Mouse (Mus musculus): ENCODE results near the gene Atp2c2. TPM values are rescaled to one million over a fixed set of nuclear protein-coding genes. Genes with fewer than 3 reads are reported as not detected.
A peak's percentile ranks its signal among the peaks of the same experiment; 100 is the strongest.

The Atp2c2 gene
- polyA plus RNA-seq, 1 experiment from 2014 or later, result 0.05 TPM

- Histone ChIP-seq H3K4me2 (ENCODE audit: low read length) (no peak overlapping the region), H3K4me1 (ENCODE audit: control insufficient read depth, insufficient read depth, low read length) (no peaks in the 10 kb centered on the region), H3K27me3 (replicated peaks; ENCODE audit: control insufficient read depth, insufficient read depth, low read length) (no peaks in the 10 kb centered on the region), H3K9me3 (replicated peaks; ENCODE audit: control insufficient read depth, low read length) (no peaks in the 10 kb centered on the region), H3K36me3 (ENCODE audit: control insufficient read depth, insufficient read depth, low read length) (peaks cover 54% of the 10 kb centered on the region), H3K4me3 (ENCODE audit: low read depth, low read length) (no peak overlapping the region), H3K27ac (ENCODE audit: low read depth, low read length) (no peak overlapping the region), H3K9ac (ENCODE audit: low read length) (no peak overlapping the region)
- no peak for DNase-seq (ENCODE audit: low spot score)
- 87% methylated on average over 22 of the region's 22 CpGs for WGBS
- no peak for ATAC-seq
These were observed 66.1 kb downstream of the Atp2c2 start for GRCm38 (mm10) chr8:119765761-119766444.

- H3K4me2 ChIP-seq (ENCODE audit: low read length), result no peak overlapping the region
These were observed 76.9 kb downstream of the Atp2c2 start for GRCm38 (mm10) chr8:119776668-119777245.

GRCm38 (mm10) chr8:119777765-119778164 lies 78.0 kb downstream of the Atp2c2 start:
- H3K4me3 ChIP-seq (ENCODE audit: low read depth, low read length), result peak overlapping the region; percentile 60

More at GRCm38 (mm10) chr8:119776668-119777245, 76.9 kb downstream of the Atp2c2 start:
- Histone ChIP-seq H3K9ac (ENCODE audit: low read length) (no peak overlapping the region), H3K4me1 (ENCODE audit: control insufficient read depth, insufficient read depth, low read length) (peaks cover 7% of the 10 kb centered on the region), H3K27ac (ENCODE audit: low read depth, low read length) (no peak overlapping the region), H3K9me3 (replicated peaks; ENCODE audit: control insufficient read depth, low read length) (no peaks in the 10 kb centered on the region), H3K36me3 (ENCODE audit: control insufficient read depth, insufficient read depth, low read length) (peaks cover 4% of the 10 kb centered on the region; the same call in 1 of the 2 replicates), H3K4me3 (ENCODE audit: low read depth, low read length) (no peak overlapping the region), H3K27me3 (replicated peaks; ENCODE audit: control insufficient read depth, insufficient read depth, low read length) (no peaks in the 10 kb centered on the region)
- WGBS, result 90% methylated on average over 7 of the region's 7 CpGs
- ATAC-seq (no peak), DNase-seq (ENCODE audit: low spot score) (no peak)

GRCm38 (mm10) chr8:119778263-119778662 lies 78.5 kb downstream of the Atp2c2 start, which contains the start of gene Tldc1:
TSS of gene Tldc1 (minus strand) at chr8:119778416.
- peak within 1 kb of the TSS; percentile 60 for H3K4me3 ChIP-seq (ENCODE audit: low read depth, low read length)
- peaks cover 7% of the 10 kb centered on the region for H3K4me1 ChIP-seq (ENCODE audit: control insufficient read depth, insufficient read depth, low read length)
- peak within 1 kb of the TSS; percentile 82 for H3K27ac ChIP-seq (ENCODE audit: low read depth, low read length)
- H3K27me3 ChIP-seq (replicated peaks; ENCODE audit: control insufficient read depth, insufficient read depth, low read length), result no peaks in the 10 kb centered on the region
- H3K4me2 ChIP-seq (ENCODE audit: low read length), result peak within 1 kb of the TSS; percentile 87
- peak within 1 kb of the TSS; percentile 69 for H3K9ac ChIP-seq (ENCODE audit: low read length)
- DNase-seq (ENCODE audit: low spot score) (peak; percentile 99), ATAC-seq (peak; percentile 98)
- under 1% methylated on average over 18 of the region's 18 CpGs for whole genome bisulfite sequencing
- H3K36me3 ChIP-seq (ENCODE audit: control insufficient read depth, insufficient read depth, low read length), result no peaks in the 10 kb centered on the region
- H3K9me3 ChIP-seq (replicated peaks; ENCODE audit: control insufficient read depth, low read length), result no peaks in the 10 kb centered on the region

More at GRCm38 (mm10) chr8:119777765-119778164, 78.0 kb downstream of the Atp2c2 start:
- H3K36me3 ChIP-seq (ENCODE audit: control insufficient read depth, insufficient read depth, low read length), result no peaks in the 10 kb centered on the region
- H3K4me2 ChIP-seq (ENCODE audit: low read length), result peak overlapping the region; percentile 87
- DNase-seq (ENCODE audit: low spot score) (no peak), ATAC-seq (no peak; the same call in 1 of the 2 replicates)
- no peaks in the 10 kb centered on the region for H3K27me3 ChIP-seq (replicated peaks; ENCODE audit: control insufficient read depth, insufficient read depth, low read length)
- H3K4me1 ChIP-seq (ENCODE audit: control insufficient read depth, insufficient read depth, low read length), result peaks cover 7% of the 10 kb centered on the region
- H3K27ac ChIP-seq (ENCODE audit: low read depth, low read length), result peak overlapping the region; percentile 82
- peak overlapping the region; percentile 69 for H3K9ac ChIP-seq (ENCODE audit: low read length)
- no peaks in the 10 kb centered on the region for H3K9me3 ChIP-seq (replicated peaks; ENCODE audit: control insufficient read depth, low read length)
- 24% methylated on average over 7 of the region's 7 CpGs for WGBS

GRCm38 (mm10) chr8:119779013-119779737 lies 79.4 kb downstream of the Atp2c2 start:
- Histone ChIP-seq H3K4me3 (ENCODE audit: low read depth, low read length) (peak overlapping the region; percentile 60; the same call in 1 of the 2 replicates), H3K4me1 (ENCODE audit: control insufficient read depth, insufficient read depth, low read length) (peaks cover 7% of the 10 kb centered on the region), H3K27me3 (replicated peaks; ENCODE audit: control insufficient read depth, insufficient read depth, low read length) (no peaks in the 10 kb centered on the region), H3K9me3 (replicated peaks; ENCODE audit: control insufficient read depth, low read length) (no peaks in the 10 kb centered on the region), H3K4me2 (ENCODE audit: low read length) (peak overlapping the region; percentile 87), H3K9ac (ENCODE audit: low read length) (no peak overlapping the region), H3K36me3 (ENCODE audit: control insufficient read depth, insufficient read depth, low read length) (no peaks in the 10 kb centered on the region), H3K27ac (ENCODE audit: low read depth, low read length) (peak overlapping the region; percentile 77; the same call in 1 of the 2 replicates)
- DNase-seq (ENCODE audit: low spot score) (peak; percentile 91), ATAC-seq (peak; percentile 13; the same call in 1 of the 2 replicates)
- 26% methylated on average over 14 of the region's 14 CpGs for WGBS

- Histone ChIP-seq H3K4me3 (ENCODE audit: low read depth, low read length) (no peak overlapping the region), H3K9me3 (replicated peaks; ENCODE audit: control insufficient read depth, low read length) (no peaks in the 10 kb centered on the region), H3K27ac (ENCODE audit: low read depth, low read length) (no peak overlapping the region), H3K4me2 (ENCODE audit: low read length) (no peak overlapping the region), H3K9ac (ENCODE audit: low read length) (no peak overlapping the region), H3K27me3 (replicated peaks; ENCODE audit: control insufficient read depth, insufficient read depth, low read length) (no peaks in the 10 kb centered on the region), H3K4me1 (ENCODE audit: control insufficient read depth, insufficient read depth, low read length) (peaks cover 7% of the 10 kb centered on the region), H3K36me3 (ENCODE audit: control insufficient read depth, insufficient read depth, low read length) (no peaks in the 10 kb centered on the region)
- DNase-seq (ENCODE audit: low spot score) (no peak), ATAC-seq (no peak)
- WGBS, result 75% methylated on average over 9 of the region's 9 CpGs
These were observed 80.7 kb downstream of the Atp2c2 start for GRCm38 (mm10) chr8:119780402-119781049.

- WGBS, result 73% methylated on average over 4 of the region's 4 CpGs
- Histone ChIP-seq H3K9me3 (replicated peaks; ENCODE audit: control insufficient read depth, low read length) (no peaks in the 10 kb centered on the region), H3K4me2 (ENCODE audit: low read length) (no peak overlapping the region), H3K9ac (ENCODE audit: low read length) (no peak overlapping the region), H3K4me1 (ENCODE audit: control insufficient read depth, insufficient read depth, low read length) (peaks cover 13% of the 10 kb centered on the region), H3K27me3 (replicated peaks; ENCODE audit: control insufficient read depth, insufficient read depth, low read length) (no peaks in the 10 kb centered on the region), H3K27ac (ENCODE audit: low read depth, low read length) (no peak overlapping the region), H3K36me3 (ENCODE audit: control insufficient read depth, insufficient read depth, low read length) (no peaks in the 10 kb centered on the region), H3K4me3 (ENCODE audit: low read depth, low read length) (no peak overlapping the region)
- no peak for DNase-seq (ENCODE audit: low spot score)
- no peak for ATAC-seq
These were observed 81.5 kb downstream of the Atp2c2 start for GRCm38 (mm10) chr8:119781086-119781840.

GRCm38 (mm10) chr8:119782715-119783114 lies 82.9 kb downstream of the Atp2c2 start:
- Histone ChIP-seq H3K4me3 (ENCODE audit: low read depth, low read length) (no peak overlapping the region), H3K4me2 (ENCODE audit: low read length) (no peak overlapping the region), H3K9me3 (replicated peaks; ENCODE audit: control insufficient read depth, low read length) (no peaks in the 10 kb centered on the region), H3K36me3 (ENCODE audit: control insufficient read depth, insufficient read depth, low read length) (no peaks in the 10 kb centered on the region), H3K27me3 (replicated peaks; ENCODE audit: control insufficient read depth, insufficient read depth, low read length) (no peaks in the 10 kb centered on the region), H3K4me1 (ENCODE audit: control insufficient read depth, insufficient read depth, low read length) (peaks cover 9% of the 10 kb centered on the region), H3K27ac (ENCODE audit: low read depth, low read length) (no peak overlapping the region), H3K9ac (ENCODE audit: low read length) (no peak overlapping the region)
- WGBS, result 5% methylated on average over 5 of the region's 5 CpGs
- DNase-seq (ENCODE audit: low spot score) (peak; percentile 92), ATAC-seq (no peak)
